Mouse (Mus musculus): Measurements from ENCODE around the gene Ctps. TPM values are rescaled to one million over a fixed set of nuclear protein-coding genes. Genes with fewer than 3 reads are reported as not detected.
"Not testable (repeated sequence)": the region's sequence is repeated elsewhere in the genome, so short reads cannot be mapped to it uniquely, and the experiment has no call there.

Ctps gene
- polyA plus RNA-seq, 1 experiment from 2014 or later, result 79.5 TPM

- not testable (repeated sequence) for H3K4me3 ChIP-seq (replicated peaks); H3K27ac ChIP-seq; H3K9ac ChIP-seq (replicated peaks); ATAC-seq; H3K27me3 ChIP-seq; H3K36me3 ChIP-seq; H3K9me3 ChIP-seq; H3K4me1 ChIP-seq (replicated peaks); H3K4me2 ChIP-seq (replicated peaks)
- WGBS, result 96% methylated on average over 1 of the region's 1 CpGs
Measured at GRCm38 (mm10) chr4:120596210-120596609, 26.1 kb upstream of the Ctps start.

DNA sequence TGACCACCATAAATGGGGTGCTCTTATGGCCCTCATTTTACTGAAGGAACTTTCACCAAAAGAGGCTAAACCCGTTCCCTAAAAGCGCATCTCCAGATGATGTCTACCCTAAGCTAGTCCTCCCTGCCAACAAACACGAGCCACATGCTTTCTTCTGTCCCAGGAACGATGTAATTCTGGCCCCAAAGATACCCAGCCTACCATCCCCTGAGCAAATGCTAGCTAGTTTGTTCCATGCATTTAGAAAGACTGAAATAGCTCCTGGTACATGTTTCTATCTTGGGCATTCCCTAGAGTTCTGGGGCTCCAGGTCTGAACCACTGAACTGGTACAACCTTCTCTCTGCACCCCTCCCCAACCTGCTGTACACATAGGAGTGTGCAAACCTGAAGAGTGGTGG is 20.9 kb upstream of the Ctps start:
- Histone ChIP-seq H3K36me3 (no peaks in the 10 kb centered on the region), H3K27me3 (peaks cover 15% of the 10 kb centered on the region), H3K4me3 (replicated peaks) (no peak overlapping the region), H3K27ac (no peak overlapping the region), H3K4me1 (replicated peaks) (0 out of 2 replicates have a peak, but pooled peaks cover 4% of the 10 kb centered on the region), H3K4me2 (replicated peaks) (no peak overlapping the region), H3K9me3 (no peaks in the 10 kb centered on the region), H3K9ac (replicated peaks) (no peak overlapping the region)
- WGBS, result 81% methylated on average over 4 of the region's 4 CpGs
- no peak for ATAC-seq

GRCm38 (mm10) chr4:120589815-120590422 is 19.8 kb upstream of the Ctps start:
- peak; percentile 94 for ATAC-seq
- H3K36me3 ChIP-seq, result no peaks in the 10 kb centered on the region
- 34% methylated on average over 5 of the region's 5 CpGs for WGBS
- no peak overlapping the region for H3K9ac ChIP-seq (replicated peaks)
- H3K9me3 ChIP-seq, result no peaks in the 10 kb centered on the region
- peaks cover 15% of the 10 kb centered on the region for H3K27me3 ChIP-seq
- H3K4me1 ChIP-seq (replicated peaks), result 0 out of 2 replicates have a peak, but pooled peaks cover 4% of the 10 kb centered on the region
- H3K4me2 ChIP-seq (replicated peaks), result no peak overlapping the region
- no peak overlapping the region for H3K4me3 ChIP-seq (replicated peaks)
- H3K27ac ChIP-seq, result no peak overlapping the region

DNA sequence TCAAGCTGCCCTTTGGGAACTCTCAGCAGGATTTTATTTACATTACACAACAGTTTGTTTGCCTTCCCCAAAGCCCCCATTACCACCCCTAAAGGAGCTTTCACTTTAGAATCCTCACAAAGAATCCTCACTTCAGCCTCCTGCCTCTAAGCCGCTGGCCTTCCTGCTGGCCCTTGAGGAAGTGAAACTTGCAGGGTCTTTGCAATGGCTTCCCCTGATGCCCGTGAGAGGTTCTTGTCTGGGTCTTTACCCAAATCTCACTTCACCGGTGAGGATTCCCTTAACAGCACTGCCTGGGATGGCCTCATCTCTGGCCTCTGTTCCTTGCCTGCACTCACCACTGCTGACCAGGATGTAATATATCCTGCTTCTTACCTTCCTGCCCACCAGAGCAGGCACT is 19.0 kb upstream of the Ctps start:
- ATAC-seq, result no peak
- 11% methylated on average over 3 of the region's 3 CpGs for WGBS
- H3K4me3 ChIP-seq (replicated peaks), result no peak overlapping the region
- H3K4me2 ChIP-seq (replicated peaks), result no peak overlapping the region
- H3K36me3 ChIP-seq, result no peaks in the 10 kb centered on the region
- no peak overlapping the region for H3K9ac ChIP-seq (replicated peaks)
- peaks cover 15% of the 10 kb centered on the region for H3K27me3 ChIP-seq
- H3K9me3 ChIP-seq, result no peaks in the 10 kb centered on the region
- H3K27ac ChIP-seq, result no peak overlapping the region
- 0 out of 2 replicates have a peak, but pooled peaks cover 4% of the 10 kb centered on the region for H3K4me1 ChIP-seq (replicated peaks)

DNA sequence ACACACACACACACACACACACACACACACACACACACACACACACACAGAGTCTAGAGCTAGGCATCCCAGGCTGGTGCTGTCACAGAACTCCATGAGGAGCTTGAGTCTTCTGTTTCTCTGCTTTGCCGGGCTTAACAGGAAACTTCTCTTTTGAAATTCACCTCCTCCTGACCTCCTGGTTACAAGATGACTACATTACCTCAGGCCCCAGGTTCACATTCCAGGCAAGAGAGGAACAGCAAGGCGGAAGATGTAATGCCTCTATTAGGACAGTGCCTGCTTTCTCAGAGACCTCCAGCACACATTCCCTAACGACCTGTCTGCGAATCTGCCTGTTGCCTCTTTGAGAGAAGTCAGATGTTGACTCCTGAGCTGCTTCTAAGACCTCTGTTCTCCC is 18.4 kb upstream of the Ctps start, which contains the start of gene Gm8439:
TSS of gene Gm8439 (plus strand) at position 301 of the 400 bp plus-strand sequence.
- H3K36me3 ChIP-seq, result no peaks in the 10 kb centered on the region
- no peak for ATAC-seq
- no peak within 1 kb of the TSS for H3K27ac ChIP-seq
- no peak within 1 kb of the TSS for H3K4me3 ChIP-seq (replicated peaks)
- no peak within 1 kb of the TSS for H3K9ac ChIP-seq (replicated peaks)
- H3K4me2 ChIP-seq (replicated peaks), result no peak within 1 kb of the TSS
- WGBS, result 22% methylated on average over 4 of the region's 4 CpGs
- H3K4me1 ChIP-seq (replicated peaks), result 0 out of 2 replicates have a peak, but pooled peaks cover 4% of the 10 kb centered on the region
- H3K9me3 ChIP-seq, result no peaks in the 10 kb centered on the region
- H3K27me3 ChIP-seq, result peaks cover 15% of the 10 kb centered on the region

- no peak for ATAC-seq
- H3K9ac ChIP-seq (replicated peaks), result no peak overlapping the region
- WGBS, result 63% methylated on average over 1 of the region's 1 CpGs
- no peaks in the 10 kb centered on the region for H3K36me3 ChIP-seq
- no peak overlapping the region for H3K27ac ChIP-seq
- peaks cover 15% of the 10 kb centered on the region for H3K27me3 ChIP-seq
- no peak overlapping the region for H3K4me3 ChIP-seq (replicated peaks)
- no peaks in the 10 kb centered on the region for H3K9me3 ChIP-seq
- 0 out of 2 replicates have a peak, but pooled peaks cover 4% of the 10 kb centered on the region for H3K4me1 ChIP-seq (replicated peaks)
- H3K4me2 ChIP-seq (replicated peaks), result no peak overlapping the region
Measured at GRCm38 (mm10) chr4:120586986-120587385, 16.9 kb upstream of the Ctps start.

- no peaks in the 10 kb centered on the region for H3K36me3 ChIP-seq
- no peaks in the 10 kb centered on the region for H3K9me3 ChIP-seq
- no peak overlapping the region for H3K27ac ChIP-seq
- H3K27me3 ChIP-seq, result no peaks in the 10 kb centered on the region
- no peak overlapping the region for H3K4me3 ChIP-seq (replicated peaks)
- no peak for ATAC-seq
- H3K4me1 ChIP-seq (replicated peaks), result no peaks in the 10 kb centered on the region
- H3K9ac ChIP-seq (replicated peaks), result no peak overlapping the region
- H3K4me2 ChIP-seq (replicated peaks), result no peak overlapping the region
- WGBS, result 87% methylated on average over 9 of the region's 9 CpGs
Measured at GRCm38 (mm10) chr4:120581711-120582110, 11.6 kb upstream of the Ctps start.

DNA sequence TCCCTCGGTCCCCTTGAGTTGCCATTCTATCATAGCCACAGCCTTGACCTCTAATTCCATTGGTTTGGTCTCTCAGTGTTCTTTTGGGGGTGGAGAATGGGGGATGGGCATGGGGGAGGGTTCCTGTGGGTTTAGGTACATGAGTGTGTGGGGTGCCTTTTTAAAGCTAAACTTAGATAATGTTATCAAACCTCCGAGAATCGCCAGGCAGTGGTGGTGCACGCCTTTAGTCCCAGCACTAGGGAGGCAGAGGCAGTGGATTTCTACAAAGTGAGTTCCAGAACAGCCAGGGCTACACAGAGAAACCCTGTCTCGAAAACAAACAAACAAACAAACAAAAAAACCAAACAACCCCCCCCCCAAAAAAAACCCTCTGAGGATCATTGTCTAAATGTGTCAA is 10.8 kb upstream of the Ctps start:
- H3K9ac ChIP-seq (replicated peaks), result no peak overlapping the region
- no peaks in the 10 kb centered on the region for H3K36me3 ChIP-seq
- no peak overlapping the region for H3K4me3 ChIP-seq (replicated peaks)
- no peaks in the 10 kb centered on the region for H3K9me3 ChIP-seq
- H3K27me3 ChIP-seq, result no peaks in the 10 kb centered on the region
- H3K27ac ChIP-seq, result no peak overlapping the region
- no peak overlapping the region for H3K4me2 ChIP-seq (replicated peaks)
- H3K4me1 ChIP-seq (replicated peaks), result no peaks in the 10 kb centered on the region
- 81% methylated on average over 5 of the region's 5 CpGs for WGBS
- ATAC-seq, result no peak

DNA sequence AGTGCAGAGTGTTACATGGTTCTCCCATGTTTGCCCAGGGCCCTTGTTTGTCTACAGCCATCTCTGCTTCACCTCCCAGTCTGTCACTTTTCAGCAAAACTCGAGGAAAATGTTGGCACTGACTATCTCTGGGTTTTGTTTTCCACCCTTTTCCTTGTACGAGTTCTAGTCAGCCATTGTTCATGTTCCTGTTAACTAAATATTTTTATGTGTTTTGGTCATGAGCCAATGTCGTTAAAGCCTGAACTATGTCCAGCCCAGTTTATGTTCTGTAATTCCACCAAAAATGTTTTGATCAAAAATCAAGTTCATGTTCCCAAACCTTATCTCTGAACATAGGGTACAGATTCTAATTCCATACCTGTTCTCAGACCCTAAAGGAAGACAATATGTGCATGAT is 1.6 kb upstream of the Ctps start:
- no peak overlapping the region for H3K27ac ChIP-seq
- 78% methylated on average over 3 of the region's 3 CpGs for WGBS
- H3K4me3 ChIP-seq (replicated peaks), result no peak overlapping the region
- ATAC-seq, result no peak
- H3K36me3 ChIP-seq, result no peaks in the 10 kb centered on the region
- peaks cover 25% of the 10 kb centered on the region for H3K4me1 ChIP-seq (replicated peaks)
- H3K9me3 ChIP-seq, result no peaks in the 10 kb centered on the region
- no peak overlapping the region for H3K4me2 ChIP-seq (replicated peaks)
- H3K27me3 ChIP-seq, result no peaks in the 10 kb centered on the region
- H3K9ac ChIP-seq (replicated peaks), result no peak overlapping the region

- 77% methylated on average over 3 of the region's 3 CpGs for WGBS
- Histone ChIP-seq H3K27me3 (no peaks in the 10 kb centered on the region), H3K4me1 (replicated peaks) (peaks cover 25% of the 10 kb centered on the region), H3K27ac (peak overlapping the region; percentile 95; the same call in 1 of the 2 replicates), H3K9ac (replicated peaks) (peak overlapping the region; percentile 94), H3K4me3 (replicated peaks) (peak overlapping the region; percentile 79; the same call in 1 of the 2 replicates), H3K4me2 (replicated peaks) (peak overlapping the region; percentile 84), H3K9me3 (no peaks in the 10 kb centered on the region), H3K36me3 (peaks cover 3% of the 10 kb centered on the region; the same call in 1 of the 2 replicates)
- ATAC-seq, result no peak
Measured at GRCm38 (mm10) chr4:120571070-120571464, 991 bp upstream of the Ctps start.

GRCm38 (mm10) chr4:120570438-120571069 is 478 bp upstream of the Ctps start:
- ATAC-seq, result peak; percentile 78
- H3K36me3 ChIP-seq, result peaks cover 3% of the 10 kb centered on the region; the same call in 1 of the 2 replicates
- H3K27me3 ChIP-seq, result no peaks in the 10 kb centered on the region
- peaks cover 25% of the 10 kb centered on the region for H3K4me1 ChIP-seq (replicated peaks)
- H3K27ac ChIP-seq, result peak overlapping the region; percentile 95
- H3K4me2 ChIP-seq (replicated peaks), result peak overlapping the region; percentile 84
- peak overlapping the region; percentile 79 for H3K4me3 ChIP-seq (replicated peaks)
- WGBS, result 1% methylated on average over 27 of the region's 27 CpGs
- peak overlapping the region; percentile 94 for H3K9ac ChIP-seq (replicated peaks)
- no peaks in the 10 kb centered on the region for H3K9me3 ChIP-seq

GRCm38 (mm10) chr4:120569025-120569424 is 1.1 kb downstream of the Ctps start:
- Histone ChIP-seq H3K4me2 (replicated peaks) (peak overlapping the region; percentile 84), H3K36me3 (peaks cover 16% of the 10 kb centered on the region), H3K27me3 (no peaks in the 10 kb centered on the region), H3K9me3 (no peaks in the 10 kb centered on the region), H3K4me3 (replicated peaks) (peak overlapping the region; percentile 79), H3K27ac (peak overlapping the region; percentile 95), H3K9ac (replicated peaks) (peak overlapping the region; percentile 94), H3K4me1 (replicated peaks) (peaks cover 25% of the 10 kb centered on the region)
- no peak for ATAC-seq
- WGBS, result 1% methylated on average over 4 of the region's 4 CpGs

Measured in midbrain, embryonic 13.5 days (tissue).